Mouse (Mus musculus): ENCODE results near the gene Ccdc155.

DNA sequence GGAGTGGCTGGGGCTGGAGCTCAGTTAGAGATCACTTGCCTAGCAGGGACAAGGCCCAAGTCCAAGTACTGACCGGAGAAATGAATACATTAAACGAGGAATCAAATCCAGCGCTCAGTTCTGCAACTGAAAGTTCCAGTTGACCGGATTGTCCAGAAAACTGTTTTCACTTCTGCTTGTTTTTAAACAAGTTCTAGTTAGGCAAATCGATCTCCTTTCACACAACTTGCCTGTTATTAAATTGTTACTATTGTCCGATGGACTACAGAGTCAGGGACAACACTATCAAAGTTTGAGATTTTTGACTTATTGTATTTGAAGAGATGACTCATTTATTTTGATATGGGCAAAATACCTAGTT lies 36.7 kb upstream of the Ccdc155 start:
- TF ChIP-seq POLR2A (IDR thresholded peaks at IDR 0.05; ENCODE audit: extremely low read depth, insufficient read depth, low read length) (no peak), CTCF (IDR thresholded peaks at IDR 0.05; ENCODE audit: low read depth, low read length) (no peak)
